ENCODE assay signal across 8 mouse cellular contexts in the genomic region with DNA sequence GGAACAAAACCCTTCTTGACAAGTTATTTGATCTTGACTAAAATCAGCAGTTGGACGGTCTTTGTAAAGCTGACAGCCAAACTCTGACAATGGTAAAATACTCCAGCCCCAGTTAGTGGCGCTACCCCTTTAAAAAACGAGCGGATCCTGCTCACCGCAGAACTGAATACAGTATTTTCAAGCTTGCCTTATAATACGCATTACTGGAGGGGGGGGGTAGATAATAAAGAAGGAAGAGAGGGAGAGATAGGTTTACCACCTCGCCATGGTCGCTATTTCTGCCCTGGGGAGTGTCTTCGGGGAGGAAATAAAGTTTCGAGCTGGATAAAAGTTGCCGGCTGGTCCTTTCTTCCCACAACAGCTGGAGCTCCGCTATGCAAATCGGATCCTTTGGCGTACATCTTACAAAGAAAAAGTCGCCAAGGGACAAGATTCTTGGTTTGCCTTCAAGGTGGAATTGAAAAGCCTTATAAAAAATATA. TPM values are rescaled to one million over a fixed set of nuclear protein-coding genes. Genes with fewer than 3 reads are reported as not detected.
DNase-seq lines count a peak whose midpoint lies in the region; ATAC-seq lines count a peak whose summit lies in the region.

No protein-coding gene starts in this region.

- H3K4me3 ChIP-seq in forebrain, embryonic 12.5 days (replicated peaks), result peak overlapping the region; percentile 61

- H3K36me3 ChIP-seq in forebrain, embryonic 12.5 days (replicated peaks), result no peaks in the 10 kb centered on the region

- no peaks in the 10 kb centered on the region for H3K27me3 ChIP-seq in forebrain, embryonic 12.5 days

- peaks cover 35% of the 10 kb centered on the region for H3K4me1 ChIP-seq in forebrain, embryonic 12.5 days

- peak; percentile 64 to 93 for DNase-seq in adrenal gland, adult (ENCODE audit: inconsistent age in 2 of 2, low spot score in 1 of 2)
- DNase-seq in adrenal gland, adult 8-10 months, result no peak
- peak; percentile 62 for DNase-seq in adrenal gland, postnatal 10 days
- peak; percentile 40 for DNase-seq in heart, postnatal 4 days
- peak; percentile 27 to 43 for DNase-seq in layer of hippocampus, postnatal 10 days (ENCODE audit: low spot score in 2 of 2)
- peak; percentile 54 for DNase-seq in right cerebral cortex, postnatal 25 days

- no peaks in the 10 kb centered on the region for H3K9me3 ChIP-seq in forebrain, embryonic 12.5 days

- H3K9ac ChIP-seq in forebrain, embryonic 12.5 days, result peak overlapping the region; percentile 65

- peak overlapping the region; percentile 69 for H3K27ac ChIP-seq in forebrain, embryonic 12.5 days

- peak overlapping the region; percentile 93 for H3K4me2 ChIP-seq in forebrain, embryonic 12.5 days

- ATAC-seq in forebrain, embryonic 12.5 days (ENCODE audit: low FRiP score), result no peak
- ATAC-seq in megakaryocyte, adult 5-6 weeks (ENCODE audit: poor library complexity, severe bottlenecking), result peak; percentile 17

- under 1% methylated on average over 15 of the region's 15 CpGs for WGBS in forebrain, embryonic 12.5 days

RNA-seq across cellular contexts. Expression of gene Arid5b, which starts 0.8 kb away (rescaled TPM):
- 10 to 100 TPM; 22.5 to 34.7 (median 29.4) TPM for total RNA-seq in adrenal gland, adult 8-10 months (2022)
- 10 to 100 TPM; 25.8 to 31.5 TPM for total RNA-seq in adrenal gland, postnatal 10 days (2021)
- 16.5 and 17.1 TPM in 2 replicates for polyA plus RNA-seq in forebrain, embryonic 12.5 days (2016; fragmentation: Nextera tagmentation; extraction: Ambion mirVana)
- total RNA-seq in heart, postnatal 4 days (2021), result 10 to 100 TPM; 24.1 to 24.8 TPM
- total RNA-seq in layer of hippocampus, postnatal 10 days (2021), result 10 to 100 TPM; 16.0 to 18.2 TPM
- total RNA-seq in megakaryocyte, adult 5-6 weeks (2015), result 28.5 and 29.3 TPM in 2 replicates
- total RNA-seq in megakaryocyte, adult 5-6 weeks (2017), result 14.4 and 14.5 TPM in 2 replicates
